Mouse (Mus musculus): Measurements from ENCODE around the gene Kdm6b.

Gene Kdm6b

DNA sequence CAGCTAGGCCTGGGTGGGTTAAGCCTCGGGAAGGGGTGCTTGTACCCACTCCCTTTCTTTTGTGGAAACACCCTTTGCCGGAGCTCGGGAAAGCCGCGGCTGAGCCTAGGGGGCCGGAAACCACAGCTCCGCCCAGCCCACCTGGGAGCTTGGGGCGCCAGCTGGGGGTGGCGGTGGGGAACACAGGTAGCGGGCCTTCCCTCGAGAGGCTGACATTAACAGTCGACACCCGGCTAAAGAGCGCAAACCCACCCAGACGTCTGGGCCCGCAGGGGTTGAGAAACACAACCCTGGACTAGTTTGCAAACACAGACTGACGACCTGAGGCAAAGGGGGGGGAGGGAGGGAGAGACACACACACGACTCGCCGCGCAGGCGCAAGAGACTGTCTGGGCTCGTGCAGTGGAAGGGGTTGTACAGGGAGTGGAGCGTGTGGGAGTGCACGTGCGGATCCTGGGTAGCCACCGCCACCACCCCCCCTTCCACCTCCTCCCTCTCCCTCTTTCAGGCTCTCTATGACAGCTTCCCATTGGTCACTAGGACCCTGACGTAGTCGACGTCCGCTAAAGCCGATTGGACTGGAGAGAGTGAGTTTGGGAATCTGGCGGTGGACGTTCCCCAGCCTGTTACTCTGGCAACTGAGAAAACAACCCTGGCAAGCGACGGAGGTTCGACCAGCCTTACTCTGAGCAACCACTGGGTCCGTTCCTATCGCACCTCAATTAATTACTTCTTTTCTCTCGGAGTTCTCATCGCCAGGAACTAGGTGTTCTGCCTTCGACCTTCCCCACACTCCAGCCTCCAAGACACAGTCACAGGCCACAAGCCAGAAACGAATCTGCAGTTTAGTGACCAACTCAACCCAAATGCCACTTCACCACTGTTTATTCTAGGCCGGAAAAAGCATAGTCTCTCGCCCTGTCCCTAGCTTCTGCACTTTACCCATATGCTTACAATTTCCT, 5.3 kb upstream of the Kdm6b start:
- DNase-seq (ENCODE audit: low spot score) = peak; percentile 70

DNA sequence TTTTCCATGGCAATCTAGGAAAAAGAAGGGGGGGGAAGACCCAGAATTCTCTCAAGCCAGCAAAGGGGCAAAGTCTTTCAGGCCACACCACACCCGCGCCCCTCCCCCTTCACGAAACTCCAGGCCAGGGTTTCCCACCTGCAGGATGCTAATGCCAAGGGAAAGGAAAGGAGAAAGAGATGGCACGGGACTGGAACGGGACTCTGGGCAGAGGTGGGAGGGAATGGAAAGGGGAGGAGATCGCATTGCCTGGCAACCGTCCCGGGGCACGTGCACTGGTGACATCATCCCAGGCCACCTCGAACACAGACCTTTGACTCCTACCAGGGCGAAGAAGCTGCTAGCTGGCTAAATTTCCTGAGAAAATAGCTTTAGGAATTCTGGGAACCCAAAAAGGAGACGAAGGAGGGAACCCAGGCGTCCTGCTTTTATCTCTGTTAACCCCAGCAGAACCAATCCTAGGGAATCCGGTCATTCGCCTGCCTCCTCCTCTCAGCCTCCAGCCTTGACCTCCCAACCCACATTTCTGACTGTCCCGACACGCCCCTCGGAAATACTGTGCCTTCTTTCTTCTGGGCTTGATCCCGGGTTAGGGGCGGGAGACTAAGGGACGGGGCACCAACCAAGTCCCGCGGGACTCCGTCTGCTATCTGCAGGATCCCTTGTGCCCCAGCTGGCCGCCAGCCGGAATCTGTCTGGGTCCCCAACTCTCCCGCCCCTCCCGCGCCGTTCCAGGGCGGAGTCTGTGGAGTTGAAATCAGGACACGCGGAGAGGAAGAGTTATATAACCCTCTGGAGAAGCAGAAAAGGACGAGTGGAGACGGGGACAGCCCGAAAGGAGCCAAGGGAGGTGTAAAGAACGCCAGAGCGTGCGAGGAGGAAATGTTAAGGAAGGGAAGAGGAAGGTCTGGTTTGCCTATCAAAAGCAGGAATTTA, 4.2 kb upstream of the Kdm6b start:
- DNase-seq (ENCODE audit: low spot score) = peak; percentile 95

DNA sequence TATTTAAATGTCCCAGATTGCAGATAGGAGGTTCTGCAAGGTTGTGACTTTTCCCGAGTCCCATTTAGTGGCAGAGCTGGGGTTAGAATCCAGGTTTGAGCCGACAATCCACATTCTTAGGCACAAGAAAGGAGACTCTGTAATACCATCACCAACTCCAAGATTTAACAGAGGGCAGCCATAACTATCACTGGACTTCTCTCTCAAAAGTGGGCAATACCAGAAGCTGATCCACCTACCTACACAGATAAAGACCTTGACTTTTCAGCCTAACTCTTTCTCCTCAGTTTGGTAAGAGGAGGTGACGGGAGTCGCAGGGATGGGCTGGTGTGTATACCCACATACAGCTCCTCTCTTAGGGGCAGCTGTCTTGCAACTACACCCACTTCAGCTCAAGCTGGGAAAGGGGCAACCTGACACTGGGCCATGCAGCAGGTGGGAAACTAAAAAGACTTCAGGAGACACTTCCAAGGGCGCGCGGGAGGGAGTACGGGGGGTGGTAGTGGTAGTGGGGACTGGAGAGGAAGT, 3.5 kb upstream of the Kdm6b start:
- no peak for DNase-seq (ENCODE audit: low spot score)

DNA sequence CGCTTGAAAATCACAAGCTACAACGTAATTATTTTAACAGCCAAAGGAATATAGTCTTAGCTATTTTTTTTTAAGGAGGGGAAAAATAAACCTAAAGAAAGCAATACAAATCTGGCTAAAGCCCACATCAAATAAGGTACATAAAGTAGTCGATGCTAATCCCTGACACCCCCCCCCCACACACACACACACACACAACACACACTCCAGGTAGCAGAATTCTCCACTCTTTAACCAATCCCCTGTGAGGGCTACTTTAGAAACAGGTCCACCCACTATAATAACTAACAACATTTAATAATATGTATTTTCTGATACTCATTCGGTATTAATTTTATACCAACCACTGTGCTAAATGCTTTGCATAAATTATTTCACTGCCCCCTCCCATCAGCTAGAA, 3.0 kb upstream of the Kdm6b start:
- no peak for DNase-seq (ENCODE audit: low spot score)

DNA sequence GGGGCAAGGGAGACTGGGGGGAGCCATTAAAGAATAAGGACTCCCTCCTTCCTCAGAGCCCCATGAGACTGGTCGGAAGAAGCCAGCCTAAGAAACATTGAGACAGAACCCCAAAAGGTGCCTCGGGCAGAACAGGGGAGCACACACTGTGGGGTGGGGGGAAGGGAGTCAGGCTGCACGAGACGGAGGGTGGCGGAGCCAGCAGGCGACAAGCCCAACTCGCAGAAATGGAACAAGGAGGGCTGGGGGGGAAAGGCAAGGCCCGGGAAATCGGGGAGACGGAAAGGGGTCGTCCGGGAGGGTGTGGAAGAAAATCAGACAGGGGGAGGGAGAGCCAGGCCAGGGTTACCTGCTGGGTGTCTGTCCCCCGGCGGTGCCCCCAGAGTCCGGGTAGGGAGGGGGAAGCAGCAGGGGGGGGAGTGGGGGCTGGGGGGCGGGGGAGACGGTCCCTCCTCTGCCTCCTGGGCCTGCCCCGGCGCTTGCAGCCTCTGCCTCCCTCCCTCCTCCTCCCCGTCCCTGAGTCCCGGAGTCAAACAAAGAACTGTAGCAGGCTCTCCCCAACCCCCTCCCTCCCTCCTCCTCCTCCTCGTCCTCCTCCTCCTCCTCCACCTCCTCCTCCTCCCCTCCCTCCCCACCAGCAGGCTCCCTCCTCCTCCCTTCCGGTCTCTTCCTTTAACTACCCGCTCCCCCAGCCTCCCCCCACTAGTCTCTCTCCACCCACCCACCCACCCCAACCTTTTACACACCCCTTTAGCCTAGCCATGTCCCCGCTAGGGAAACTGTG, 2.4 kb upstream of the Kdm6b start:
- DNase-seq (ENCODE audit: low spot score) = no peak

DNA sequence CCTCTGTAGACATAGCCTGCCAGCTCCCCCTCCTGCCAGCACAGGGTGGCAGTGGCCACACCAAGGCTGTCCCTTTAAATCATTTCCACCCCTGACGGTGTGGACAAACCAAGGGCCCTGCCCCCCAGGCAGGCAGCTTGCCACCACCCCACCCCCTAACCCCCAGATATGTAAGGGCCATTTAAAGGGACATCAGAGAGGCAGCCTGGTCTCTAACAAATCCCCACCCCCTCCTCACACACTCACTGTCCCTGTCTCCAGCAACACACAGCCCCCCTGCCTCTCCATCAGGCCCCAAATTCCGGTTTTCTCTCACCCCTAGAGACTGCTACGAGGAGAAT, 1.8 kb upstream of the Kdm6b start:
- DNase-seq (ENCODE audit: low spot score) = no peak

DNA sequence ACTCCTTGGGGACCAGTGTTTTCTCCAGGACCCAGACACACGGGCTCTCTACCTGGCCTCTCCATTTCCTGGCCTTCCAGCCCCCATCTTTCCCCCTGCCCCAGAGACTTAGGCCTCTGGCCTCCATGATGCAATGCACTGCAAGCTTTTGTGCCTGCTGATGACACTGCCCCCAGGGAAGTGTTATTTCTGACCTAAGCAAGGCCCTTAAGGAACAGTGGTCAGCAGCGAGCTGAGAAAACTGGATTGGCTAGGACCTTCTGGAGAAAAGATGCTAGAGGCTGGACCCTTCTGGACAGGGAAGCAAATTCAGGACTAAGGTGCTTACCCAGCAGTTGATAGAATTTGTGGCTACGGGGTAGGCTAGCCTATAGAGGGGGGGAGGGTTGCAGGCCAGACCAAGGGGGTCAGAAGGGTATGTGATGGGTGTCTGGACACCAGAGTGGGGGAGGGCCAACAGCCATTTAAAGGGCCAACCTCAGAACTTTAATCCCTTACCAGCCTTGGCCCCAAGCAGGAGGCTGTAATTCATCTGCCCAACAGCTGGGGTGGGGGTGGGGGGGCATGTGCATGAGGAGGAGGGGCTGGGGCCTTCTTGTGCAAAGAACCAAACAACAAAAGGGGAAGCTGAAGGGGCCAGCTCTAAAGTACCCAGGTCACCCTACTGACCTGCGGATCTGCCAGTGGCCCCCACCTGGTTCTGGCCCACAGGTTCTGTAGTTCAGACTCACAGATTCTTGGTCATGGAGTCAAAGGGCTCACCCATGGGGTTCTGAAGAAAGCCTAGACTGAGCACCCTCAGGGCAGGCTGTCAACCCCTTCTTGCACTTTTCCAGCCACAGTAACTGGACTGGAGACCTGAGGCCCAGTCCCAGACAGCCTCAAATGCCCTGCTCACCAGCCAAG, 1.2 kb upstream of the Kdm6b start:
- DNase-seq (ENCODE audit: low spot score) = no peak

DNA sequence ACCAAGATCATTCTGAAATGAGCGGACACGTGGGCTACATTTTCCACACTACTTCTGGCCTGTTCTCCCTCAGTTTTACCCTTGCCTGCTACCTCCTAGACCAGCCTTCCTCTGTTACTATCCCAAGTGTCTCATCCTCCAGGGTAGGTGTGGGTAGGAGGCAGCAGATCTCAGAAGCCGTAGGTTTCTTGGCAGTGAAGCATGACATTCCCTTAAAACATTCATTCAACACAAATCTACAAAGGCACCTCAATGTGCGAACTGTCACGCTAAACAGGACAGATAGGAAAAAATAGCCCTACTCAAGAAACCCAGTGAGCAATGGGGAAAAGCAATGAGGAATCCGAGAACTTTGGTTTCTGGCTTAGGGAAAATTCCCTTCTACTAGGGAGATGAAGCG, 927 bp downstream of the Kdm6b start:
- no peak for DNase-seq (ENCODE audit: low spot score)

DNA sequence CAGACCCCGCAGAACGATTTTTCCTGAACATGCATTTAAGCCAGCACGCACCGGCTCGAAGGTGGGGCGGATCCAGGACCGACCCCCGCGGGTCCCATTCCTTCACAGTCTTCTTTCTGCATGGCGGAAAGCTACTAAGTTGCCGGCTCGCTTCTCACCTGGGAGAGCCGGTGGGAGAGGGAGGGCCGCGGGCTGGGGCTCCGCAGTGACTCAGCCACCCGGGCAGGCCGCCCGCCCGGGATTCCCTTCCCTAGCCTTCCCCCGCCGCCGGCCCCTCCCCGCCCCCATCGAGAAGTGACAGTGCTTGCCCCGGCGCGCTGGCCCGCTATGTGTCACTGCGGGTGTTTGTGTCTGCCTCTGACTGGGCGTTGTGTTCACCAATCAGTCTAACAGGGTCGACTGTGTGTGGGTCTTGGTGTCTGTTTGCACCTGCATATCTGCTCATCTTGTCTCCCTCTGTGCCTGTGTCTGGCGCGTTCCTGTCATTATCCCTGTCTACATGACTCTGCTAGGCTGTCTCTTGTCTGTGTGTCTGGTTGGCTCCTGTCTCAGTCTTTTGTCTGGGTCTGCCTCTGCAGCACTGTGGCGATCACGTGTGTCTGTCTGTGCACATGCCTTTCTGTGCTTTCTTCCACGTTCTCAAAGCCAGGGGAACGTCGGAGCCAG, 1.8 kb downstream of the Kdm6b start:
- no peak for DNase-seq (ENCODE audit: low spot score)

DNA sequence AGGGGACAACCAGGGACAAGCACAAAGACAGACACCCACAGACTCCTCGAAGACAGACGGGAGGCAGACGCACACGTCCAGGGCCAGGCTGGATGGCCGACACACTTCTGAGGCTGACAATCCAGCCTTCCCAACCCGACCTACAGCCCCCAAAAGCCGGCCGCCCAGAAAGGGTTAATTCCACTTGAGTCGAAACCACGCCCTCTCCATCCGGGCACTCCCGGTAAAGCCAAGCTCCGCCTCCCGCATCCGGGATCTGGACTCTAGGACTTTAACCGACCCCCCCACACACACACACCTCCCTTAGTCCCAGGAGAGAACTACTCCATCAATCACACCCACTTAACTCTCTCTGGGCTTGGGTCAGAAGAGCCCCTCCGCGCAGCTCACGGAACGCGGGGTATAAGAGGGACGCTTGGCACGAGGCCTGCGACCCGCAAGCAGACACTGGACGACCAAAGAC, 2.4 kb downstream of the Kdm6b start:
- peak; percentile 92 for DNase-seq (ENCODE audit: low spot score)

DNA sequence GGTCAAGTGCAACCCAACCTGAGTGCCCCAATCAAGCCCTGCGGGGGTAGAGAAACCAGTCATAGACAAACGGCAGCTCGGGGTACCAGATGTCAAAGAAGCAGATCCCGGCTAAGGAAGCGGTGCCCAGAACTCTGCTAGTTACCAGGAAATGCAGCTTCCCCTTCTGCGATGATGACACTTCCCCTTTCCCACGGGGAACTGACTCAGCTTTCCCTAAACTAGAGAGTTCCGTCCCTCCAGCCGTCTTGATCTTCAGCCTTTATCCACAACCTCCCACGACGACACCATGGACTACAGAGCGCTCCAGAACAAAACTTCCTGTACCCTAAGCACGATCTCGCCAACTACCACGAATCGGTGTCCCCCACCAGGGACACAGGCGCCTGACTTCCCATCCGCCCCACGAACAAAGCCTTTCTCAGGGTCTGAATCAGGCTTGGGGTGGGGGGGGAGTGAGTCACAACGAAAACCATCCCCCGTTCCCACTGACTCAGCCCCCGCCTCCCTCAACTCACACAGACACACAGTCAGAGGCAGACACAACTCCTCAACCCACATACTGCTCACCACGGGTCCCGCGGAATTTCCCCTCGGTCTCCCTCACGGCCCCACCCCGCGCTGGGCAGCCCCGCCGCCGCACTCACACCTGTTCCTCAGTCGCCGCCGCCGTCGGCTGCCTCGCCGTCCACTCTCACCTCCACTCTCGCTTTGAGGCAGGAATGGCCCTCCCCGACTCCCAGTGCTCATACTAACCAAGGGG, 3.0 kb downstream of the Kdm6b start:
- DNase-seq (ENCODE audit: low spot score) = no peak

DNA sequence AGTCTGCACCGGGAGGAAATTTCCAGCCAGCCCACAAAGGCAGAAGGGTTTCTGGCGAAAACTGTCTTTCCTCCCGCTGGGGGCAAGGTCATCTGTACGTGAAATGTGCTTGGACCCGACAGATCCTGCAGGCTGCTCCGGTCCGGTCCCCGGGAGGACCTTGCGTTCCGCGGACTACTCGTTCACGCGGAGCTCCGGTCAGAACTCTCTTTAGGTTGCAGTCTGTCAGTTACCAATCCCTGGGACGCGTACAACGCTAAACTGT, 3.5 kb downstream of the Kdm6b start:
- no peak for DNase-seq (ENCODE audit: low spot score)

DNA sequence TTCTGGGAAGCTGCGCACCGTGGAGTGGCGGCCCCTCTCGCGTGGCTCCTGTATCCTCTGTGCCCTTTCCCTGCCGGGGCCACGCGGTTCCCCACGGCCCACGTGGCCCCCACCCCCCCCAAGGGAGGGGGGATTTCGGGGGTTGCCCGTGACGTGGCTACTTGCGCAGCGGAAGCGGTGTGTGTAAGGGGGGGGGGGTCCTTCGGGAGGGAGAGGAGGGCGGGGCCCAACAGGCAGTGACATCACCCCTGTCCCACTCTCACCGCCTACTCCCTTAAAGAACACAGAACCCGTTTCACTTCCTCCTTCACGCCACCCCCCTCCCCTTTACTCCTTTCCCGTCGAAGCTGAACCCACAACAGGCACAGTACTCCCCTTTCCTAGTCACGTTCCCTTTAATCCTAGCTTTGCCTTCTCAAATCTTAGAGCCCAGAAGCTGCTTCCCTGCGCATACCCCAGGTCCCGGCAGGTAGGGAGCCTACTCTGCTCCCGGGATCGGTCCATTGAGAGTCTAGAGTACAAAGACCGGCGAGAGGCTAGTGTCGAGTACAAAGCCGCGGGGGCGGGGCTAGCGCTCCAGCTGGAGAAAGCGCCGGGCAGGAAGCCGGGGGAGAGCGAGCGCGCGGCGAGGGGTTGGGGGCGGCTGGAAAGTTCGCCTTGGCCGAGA, 4.0 kb downstream of the Kdm6b start:
- DNase-seq (ENCODE audit: low spot score) = peak; percentile 72

DNA sequence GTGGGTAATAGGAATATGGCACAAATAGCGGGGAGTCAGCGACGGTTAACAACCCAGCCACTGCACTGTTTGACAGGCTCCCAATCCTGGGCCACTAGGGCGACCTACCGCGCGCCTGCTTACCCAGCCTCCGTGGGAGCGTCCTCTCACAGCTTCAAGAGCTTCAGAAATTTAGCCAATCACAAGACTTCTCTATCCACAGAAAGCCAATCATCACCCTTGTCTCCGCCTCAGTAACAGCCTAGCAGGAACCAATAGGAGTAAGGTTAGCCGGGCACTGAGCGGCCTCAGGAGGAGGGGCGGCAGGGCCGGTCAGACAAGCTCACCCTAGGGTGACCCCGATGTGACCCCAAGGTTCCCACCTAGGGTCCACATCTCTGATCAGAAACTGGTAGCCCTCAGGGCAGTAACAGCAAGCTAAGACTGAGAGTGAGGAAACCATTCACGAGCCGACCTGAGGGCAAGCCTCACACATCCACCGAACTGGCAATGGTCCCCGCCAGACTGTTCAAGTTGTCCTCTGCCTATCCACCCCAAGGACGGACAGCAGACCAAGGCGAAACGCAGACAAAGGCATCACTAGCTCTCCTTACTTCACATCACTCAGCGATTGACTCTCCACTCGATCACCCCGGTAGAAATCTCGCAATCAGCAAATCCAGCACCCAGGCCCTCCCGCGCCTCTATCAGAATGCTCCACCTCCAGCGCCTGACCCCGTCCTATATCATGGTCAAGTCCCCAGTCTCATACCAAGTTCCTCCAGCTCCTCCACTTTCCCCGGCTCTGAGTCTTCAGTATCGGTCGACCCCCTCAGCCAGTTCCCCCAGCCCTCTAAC, 4.7 kb downstream of the Kdm6b start:
- peak; percentile 57 for DNase-seq (ENCODE audit: low spot score)

DNA sequence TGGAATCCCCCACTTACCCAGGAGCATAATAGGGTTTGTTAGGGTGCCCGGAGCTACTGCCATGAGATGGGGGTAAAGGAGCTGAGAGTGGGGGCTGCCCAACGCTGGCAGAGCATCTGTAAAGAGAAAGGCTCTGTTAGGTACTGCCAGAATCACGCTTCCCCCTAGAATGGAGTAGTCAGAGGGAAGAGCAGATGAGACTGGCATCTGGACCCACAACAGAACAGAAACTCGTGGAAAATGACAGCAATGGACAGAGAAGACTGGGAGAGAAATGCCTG, 5.8 kb downstream of the Kdm6b start:
- DNase-seq (ENCODE audit: low spot score) = no peak

DNA sequence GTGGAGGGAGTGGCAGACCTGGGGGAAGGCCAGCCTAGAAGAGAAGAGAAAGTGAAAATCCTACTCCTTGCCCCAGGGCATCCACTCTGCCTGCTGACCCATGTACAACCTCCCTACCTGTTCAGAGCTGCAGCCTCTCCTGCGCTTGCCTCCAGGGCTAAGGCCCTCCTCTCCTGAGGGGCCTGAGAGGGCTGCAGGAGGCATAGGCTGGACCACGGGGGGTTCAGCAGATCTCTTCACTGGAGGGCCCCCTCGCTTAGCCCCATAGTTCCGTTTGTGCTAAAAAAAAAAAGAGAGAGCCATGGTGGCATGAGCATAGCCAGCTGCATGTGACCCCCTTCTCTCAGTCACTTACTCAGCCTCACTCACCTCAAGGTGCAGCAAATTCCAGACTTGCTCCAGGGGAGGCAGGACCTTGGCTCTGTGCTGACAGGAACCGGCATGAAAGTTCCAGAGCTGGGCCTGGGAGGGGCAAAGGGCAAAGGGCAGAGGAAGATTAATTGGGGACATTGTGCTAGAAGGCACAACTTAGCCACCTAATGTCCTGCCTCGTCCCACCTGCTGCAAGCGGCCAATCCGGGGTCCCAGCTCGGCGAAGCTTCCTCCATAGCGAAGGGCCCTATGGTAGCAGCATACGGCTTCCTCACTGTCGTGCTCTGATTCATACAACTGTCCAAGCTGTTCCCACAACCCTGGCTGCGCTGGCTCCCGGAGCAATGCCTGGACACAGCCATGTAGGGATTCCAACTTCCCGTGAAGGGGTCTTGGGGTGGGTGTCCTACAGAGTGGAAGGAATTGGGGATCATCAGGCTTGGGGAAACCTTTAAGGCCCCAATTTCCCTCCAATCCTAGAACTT, 6.4 kb downstream of the Kdm6b start:
- no peak for DNase-seq (ENCODE audit: low spot score)

DNA sequence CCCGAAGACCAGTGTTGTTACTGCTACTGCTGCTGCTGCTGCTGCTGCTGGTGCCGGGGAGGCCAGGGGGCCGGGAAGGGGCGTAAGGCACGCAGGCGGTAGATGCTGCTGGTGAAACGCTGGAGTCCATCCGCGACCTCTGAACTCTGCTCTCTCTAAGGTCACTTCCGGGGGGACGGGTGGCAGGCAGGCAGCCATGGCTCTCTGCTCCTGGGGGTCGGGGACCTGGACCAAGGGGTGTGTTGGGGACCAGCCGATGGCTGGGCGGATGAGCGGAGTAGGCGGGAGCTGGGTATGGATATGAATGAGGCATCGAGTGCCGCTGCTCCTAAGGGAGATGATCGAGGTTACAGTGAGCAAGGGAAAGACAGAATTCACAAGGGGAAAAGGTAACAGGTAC, 7.2 kb downstream of the Kdm6b start:
- DNase-seq (ENCODE audit: low spot score) = no peak
